Mouse (Mus musculus) MEL (cell line): ENCODE data around the gene Efcc1. TPM values are rescaled to one million over a fixed set of nuclear protein-coding genes. Genes with fewer than 3 reads are reported as not detected.

Experiments
- DNase-seq: peaks from one replicate; pipeline ENCODE4 v3.0.0; 2011; ENCODE audit warnings: low read depth, low spot score
- H3K27ac ChIP-seq: 2 replicates; pipeline ENCODE4 v1.5.1; 2012; ENCODE audit warnings: low read depth, mild to moderate bottlenecking, control low read depth, low read length, moderate library complexity; ENCODE audit not compliant: control insufficient read depth
- H3K27me3 ChIP-seq, 2 experiments: fragments of 150-350 bp in 1 of 2; sonication (generic) in 1 of 2; 2 replicates each; pipeline ENCODE4 v1.6.1; 2012; ENCODE audit warnings: low read length in 2 of 2, mild to moderate bottlenecking in 2 of 2, improper control_type of control experiment in 1 of 2, moderate library complexity in 1 of 2; ENCODE audit not compliant: insufficient read depth in 2 of 2, control insufficient read depth in 1 of 2
- H3K36me3 ChIP-seq, 2 experiments: 2 replicates each; pipeline ENCODE4 v1.6.1; 2012 to 2014; ENCODE audit warnings: low read length in 2 of 2, improper control_type of control experiment in 1 of 2, inconsistent platforms in 1 of 2, mild to moderate bottlenecking in 1 of 2; ENCODE audit not compliant: insufficient read depth in 2 of 2, control insufficient read depth in 1 of 2
- H3K4me1 ChIP-seq, 2 experiments: fragments of 150-350 bp in 1 of 2; sonication (generic) in 1 of 2; 2 replicates each; pipeline ENCODE4 v1.6.1; 2012; ENCODE audit warnings: low read length in 2 of 2, improper control_type of control experiment in 1 of 2, mild to moderate bottlenecking in 1 of 2; ENCODE audit not compliant: insufficient read depth in 2 of 2, control insufficient read depth in 1 of 2
- H3K4me3 ChIP-seq, 2 experiments: fragments of 150-350 bp in 1 of 2; sonication (generic) in 1 of 2; 2 replicates each; pipeline ENCODE4 v1.5.1; 2012; ENCODE audit warnings: low read depth in 2 of 2, low read length in 2 of 2, mild to moderate bottlenecking in 2 of 2, moderate library complexity in 2 of 2, control low read depth in 1 of 2, improper control_type of control experiment in 1 of 2; ENCODE audit not compliant: control insufficient read depth in 1 of 2, insufficient read depth in 1 of 2
- H3K79me2 ChIP-seq: 2 replicates; pipeline ENCODE4 v1.6.1; 2012; ENCODE audit warnings: mild to moderate bottlenecking, low read length, moderate library complexity; ENCODE audit not compliant: control insufficient read depth, poor library complexity, insufficient read depth
- H3K9ac ChIP-seq: 2 replicates; pipeline ENCODE4 v1.6.1; 2012; ENCODE audit warnings: low read depth, mild to moderate bottlenecking, control low read depth, low read length, moderate library complexity; ENCODE audit not compliant: control insufficient read depth, poor library complexity, severe bottlenecking
- H3K9me3 ChIP-seq: fragments of 150-350 bp; sonication (generic); replicated peaks from 2 replicates; pipeline ENCODE4 v1.6.1; 2012; ENCODE audit warnings: mild to moderate bottlenecking, low read length, improper control_type of control experiment, moderate library complexity; ENCODE audit not compliant: insufficient read depth
- BHLHE40 ChIP-seq: IDR thresholded peaks from 2 replicates; pipeline ENCODE4 v1.6.1; 2012; ENCODE audit warnings: low read depth, mild to moderate bottlenecking, inconsistent platforms, low read length, improper control_type of control experiment, borderline replicate concordance
- CHD1 ChIP-seq: IDR thresholded peaks from 2 replicates; pipeline ENCODE4 v1.6.1; 2012; ENCODE audit warnings: low read depth, mild to moderate bottlenecking, inconsistent platforms, low read length, improper control_type of control experiment
- EP300 ChIP-seq, 2 experiments: IDR thresholded peaks; 2 replicates each; pipeline ENCODE4 v1.6.1; 2011; ENCODE audit warnings: improper control_type of control experiment in 2 of 2, low read length in 2 of 2, low read depth in 1 of 2, mild to moderate bottlenecking in 1 of 2
- ETS1 ChIP-seq: IDR thresholded peaks from 2 replicates; pipeline ENCODE4 v1.6.1; 2012; ENCODE audit warnings: low read depth, mild to moderate bottlenecking, inconsistent platforms, low read length, improper control_type of control experiment, moderate library complexity
- GABPA ChIP-seq: IDR thresholded peaks from 2 replicates; pipeline ENCODE4 v1.6.1; 2012; ENCODE audit warnings: low read depth, mild to moderate bottlenecking, inconsistent platforms, low read length, improper control_type of control experiment, moderate library complexity
- GATA1 ChIP-seq: IDR thresholded peaks from 2 replicates; pipeline ENCODE4 v1.6.1; 2011; ENCODE audit warnings: low read depth, low read length, improper control_type of control experiment
- HCFC1 ChIP-seq: IDR thresholded peaks from 2 replicates; pipeline ENCODE4 v1.6.1; 2012; ENCODE audit warnings: low read depth, mild to moderate bottlenecking, inconsistent platforms, low read length, improper control_type of control experiment, moderate library complexity
- KAT2A ChIP-seq: conservative IDR thresholded peaks from 2 replicates; pipeline ENCODE4 v1.6.1; 2012; ENCODE audit warnings: low read depth, low read length, improper control_type of control experiment, inconsistent platforms
- MYB ChIP-seq: IDR thresholded peaks from 2 replicates; pipeline ENCODE4 v1.6.1; 2011; ENCODE audit warnings: mild to moderate bottlenecking, low read depth, low read length, improper control_type of control experiment
- NELFE ChIP-seq: IDR thresholded peaks from 2 replicates; pipeline ENCODE4 v1.6.1; 2011; ENCODE audit warnings: low read depth, low read length, improper control_type of control experiment
- NRF1 ChIP-seq: IDR thresholded peaks from 2 replicates; pipeline ENCODE4 v1.6.1; 2014; ENCODE audit warnings: low read depth, mild to moderate bottlenecking, inconsistent platforms, low read length, improper control_type of control experiment, moderate library complexity; ENCODE audit not compliant: poor library complexity, insufficient read depth, severe bottlenecking
- POLR2A ChIP-seq, 2 experiments: IDR thresholded peaks; 2 replicates each; pipeline ENCODE4 v1.6.1; 2011 to 2012; ENCODE audit warnings: low read length in 2 of 2, mild to moderate bottlenecking in 2 of 2, control low read depth in 1 of 2, improper control_type of control experiment in 1 of 2, low read depth in 1 of 2, moderate library complexity in 1 of 2; ENCODE audit not compliant: control insufficient read depth in 1 of 2, insufficient read depth in 1 of 2, poor library complexity in 1 of 2
- POLR2AphosphoS5 ChIP-seq: IDR thresholded peaks from 2 replicates; pipeline ENCODE4 v1.6.1; 2012; ENCODE audit warnings: low read depth, borderline replicate concordance, mild to moderate bottlenecking, inconsistent platforms, low read length, moderate library complexity, mixed read lengths
- TAL1 ChIP-seq: IDR thresholded peaks from 2 replicates; pipeline ENCODE4 v1.6.1; 2012; ENCODE audit warnings: mild to moderate bottlenecking, inconsistent platforms, low read length, moderate library complexity, mixed read lengths
- TBP ChIP-seq: IDR thresholded peaks from 2 replicates; pipeline ENCODE4 v1.8.0; 2011; ENCODE audit warnings: low read depth, low read length, improper control_type of control experiment
- ZKSCAN1 ChIP-seq: IDR thresholded peaks from 2 replicates; pipeline ENCODE4 v1.6.1; 2012; ENCODE audit warnings: low read depth, mild to moderate bottlenecking, inconsistent platforms, low read length, improper control_type of control experiment, moderate library complexity
- polyA plus RNA-seq, 2 experiments: library from polyadenylated mRNA; stranded (reverse) in 1 of 2; unstranded in 1 of 2; fragments of >175 nt in 1 of 2; fragments of >200 nt in 1 of 2; gene quantifications; 2 replicates each; pipeline versions ENCODE4 v1.2.1 to v1.2.4; 2012; ENCODE audit warnings: low replicate concordance in 2 of 2, low read depth in 1 of 2; ENCODE audit not compliant: insufficient read length in 2 of 2, insufficient read depth in 1 of 2, missing spikeins in 1 of 2
- total RNA-seq: library from RNA; depleted of rRNA; stranded (reverse); fragments of 300-350 nt; gene quantifications from 2 replicates; pipeline ENCODE4 v1.2.3, GENCODE M21; 2012

The Efcc1 gene
- total and polyA plus RNA-seq, 3 experiments = 0.27 to 1.2 TPM; not detected in 1

GRCm38 (mm10) chr6:87786621-87787020 is 56.0 kb downstream of the Efcc1 start:
- no peak for DNase-seq
- Histone ChIP-seq H3K27ac (no peak overlapping the region), H3K36me3 (peaks cover 0 to 26% of the 10 kb centered on the region in 2 experiments; a peak in 2 of 4 replicates), H3K4me1 (peaks cover 30 to 39% of the 10 kb centered on the region in 2 experiments), H3K79me2 (no peaks in the 10 kb centered on the region), H3K9ac (no peak overlapping the region), H3K9me3 (no peaks in the 10 kb centered on the region), H3K27me3 (no peaks in the 10 kb centered on the region), H3K4me3 (no peak overlapping the region)
- TF ChIP-seq TAL1 = peak; percentile 45
- TF ChIP-seq GATA1 = peak; percentile 29; the same call in 1 of the 2 replicates
- peak; percentile 87 for TF ChIP-seq TBP
- peak; percentile 17; a peak in 1 of 4 replicates for TF ChIP-seq EP300 (IDR thresholded peaks at IDR 0.05; ENCODE audit: low read depth in 1 of 2, low read length in 2 of 2)
- no peak for TF ChIP-seq BHLHE40
- TF ChIP-seq HCFC1 = no peak
- TF ChIP-seq, all 39 proteins: peak for 4

- Histone ChIP-seq H3K4me1 (peaks cover 30 to 40% of the 10 kb centered on the region in 2 experiments), H3K27me3 (no peaks in the 10 kb centered on the region), H3K36me3 (peaks cover 0 to 29% of the 10 kb centered on the region in 2 experiments; a peak in 2 of 4 replicates), H3K79me2 (no peaks in the 10 kb centered on the region), H3K9me3 (no peaks in the 10 kb centered on the region), H3K27ac (no peak overlapping the region), H3K4me3 (no peak overlapping the region), H3K9ac (no peak overlapping the region)
- TF ChIP-seq CHD1 (no peak), NRF1 (no peak), ZKSCAN1 (no peak), POLR2A (IDR thresholded peaks at IDR 0.05; ENCODE audit: control insufficient read depth in 1 of 2, insufficient read depth in 1 of 2, low read depth in 1 of 2, low read length in 2 of 2, poor library complexity in 1 of 2) (no peak), ETS1 (no peak), MYB (no peak), KAT2A (no peak), HCFC1 (no peak), POLR2AphosphoS5 (no peak), NELFE (no peak), GABPA (no peak)
- DNase-seq = no peak
Measured at GRCm38 (mm10) chr6:87787108-87787890, 56.6 kb downstream of the Efcc1 start.
